Mouse (Mus musculus): ENCODE measurements around the gene Tbc1d16.

DNA sequence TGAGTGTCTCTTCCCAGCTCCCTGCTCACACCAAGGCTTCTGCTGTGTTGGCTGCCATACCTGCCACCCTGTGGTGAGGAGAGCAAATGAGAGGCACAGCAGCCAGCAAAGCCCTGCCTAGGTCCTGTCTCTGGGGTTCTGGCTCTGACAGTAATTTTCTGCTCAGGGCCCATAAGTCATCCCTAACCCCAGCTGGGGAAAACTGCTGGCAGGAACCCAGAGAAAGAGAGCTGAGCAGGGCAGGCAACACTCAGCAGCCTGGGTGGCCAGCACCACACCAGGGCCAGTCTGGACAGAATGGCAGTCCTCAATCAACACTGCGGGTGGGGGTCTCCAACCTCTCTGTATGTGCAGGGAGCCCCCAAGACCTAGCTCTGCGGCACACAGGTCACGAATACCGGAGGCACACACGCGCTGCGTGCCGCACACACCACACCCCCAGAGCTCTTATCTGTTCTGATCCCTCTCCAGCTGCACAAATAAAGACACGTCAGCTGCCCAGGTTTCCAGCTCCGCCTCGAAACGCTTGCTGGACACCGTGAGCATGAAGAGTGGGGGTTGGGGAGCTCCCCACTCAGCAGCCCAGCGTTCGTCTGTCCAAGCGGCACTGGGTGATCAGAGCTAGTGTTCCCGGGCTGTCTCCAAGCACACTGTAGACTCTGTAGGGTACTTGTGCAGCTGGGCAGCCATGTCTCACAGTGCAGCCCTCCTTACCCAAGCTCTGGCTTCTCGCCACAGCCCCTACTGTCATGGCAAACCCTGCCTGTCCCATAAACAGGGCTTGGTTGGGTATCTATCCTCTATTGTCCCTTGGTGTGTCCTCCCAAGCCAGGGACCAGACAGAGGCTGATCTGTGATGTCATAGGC lies 13.0 kb downstream of the Tbc1d16 start:
- TF ChIP-seq CTCF (IDR thresholded peaks at IDR 0.05; ENCODE audit: extremely low read depth, insufficient read depth, insufficient read length, insufficient replicate concordance) (no peak), POLR2A (IDR thresholded peaks at IDR 0.05; ENCODE audit: low read depth, low read length) (no peak)

Measured in spleen, adult 2 months (tissue).